Mouse (Mus musculus): ENCODE results near the gene Selenot. TPM values are rescaled to one million over a fixed set of nuclear protein-coding genes. Genes with fewer than 3 reads are reported as not detected.

Gene Selenot
- polyA plus RNA-seq (2012), result 29.6 and 44.1 TPM in 2 replicates

- no peak for TF ChIP-seq GATA1 (IDR thresholded peaks at IDR 0.05; ENCODE audit: low read length)
Measured at GRCm38 (mm10) chr3:58576137-58577066, at the start of gene Selenot. Gene Selenot (plus strand): TSS chr3:58576636.

- TF ChIP-seq GATA1 (IDR thresholded peaks at IDR 0.05; ENCODE audit: low read length), result no peak
Measured at GRCm38 (mm10) chr3:58536573-58536972, 39.9 kb upstream of the Selenot start.

GRCm38 (mm10) chr3:58552001-58552811 is 24.2 kb upstream of the Selenot start:
- TF ChIP-seq GATA1 (IDR thresholded peaks at IDR 0.05; ENCODE audit: low read length), result no peak

- TF ChIP-seq GATA1 (IDR thresholded peaks at IDR 0.05; ENCODE audit: low read length), result no peak
Measured at GRCm38 (mm10) chr3:58556649-58557048, 19.8 kb upstream of the Selenot start.

DNA sequence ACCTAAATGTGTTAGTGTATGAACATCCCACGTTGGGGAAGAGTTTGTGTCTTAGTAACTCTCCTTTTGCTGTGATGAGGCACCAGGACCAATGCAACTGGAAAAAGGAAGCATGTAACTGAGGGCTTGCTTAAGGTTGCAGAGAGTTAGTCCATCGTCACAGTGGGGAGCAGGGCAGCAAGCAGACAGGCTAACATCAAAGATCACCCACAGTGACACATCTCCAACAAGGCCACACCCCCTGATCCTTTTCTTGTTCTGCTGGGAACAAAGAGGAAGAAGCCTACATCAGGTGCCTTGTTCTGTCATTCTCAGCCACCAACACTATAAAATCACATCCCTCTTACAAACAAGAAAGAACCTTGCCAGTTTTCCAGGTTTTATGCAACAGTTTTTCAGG is 16.5 kb upstream of the Selenot start:
- no peak for TF ChIP-seq GATA1 (IDR thresholded peaks at IDR 0.05; ENCODE audit: low read length)

DNA sequence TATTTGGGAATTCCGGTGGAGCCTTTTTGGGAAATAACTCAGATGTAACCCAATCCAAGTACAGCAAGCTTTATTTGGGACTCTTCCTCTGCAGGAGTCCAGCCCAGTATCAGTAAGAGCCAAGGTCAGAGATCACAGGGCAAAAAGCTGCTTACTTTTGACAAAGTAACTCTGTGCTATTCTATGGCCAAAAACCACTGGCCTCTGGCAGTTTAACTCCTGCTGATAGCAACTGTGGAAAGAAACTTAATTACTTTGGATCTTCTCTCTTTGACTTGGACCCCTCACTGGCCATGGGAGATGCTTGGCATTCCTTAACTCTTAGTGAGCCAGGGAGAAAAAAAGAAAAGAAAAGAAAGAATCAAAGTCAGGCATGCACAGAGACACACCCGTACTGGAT is 15.0 kb upstream of the Selenot start:
- TF ChIP-seq GATA1 (IDR thresholded peaks at IDR 0.05; ENCODE audit: low read length), result no peak

- TF ChIP-seq GATA1 (IDR thresholded peaks at IDR 0.05; ENCODE audit: low read length), result no peak
Measured at GRCm38 (mm10) chr3:58570821-58571220, 5.6 kb upstream of the Selenot start.

- no peak for TF ChIP-seq GATA1 (IDR thresholded peaks at IDR 0.05; ENCODE audit: low read length)
Measured at GRCm38 (mm10) chr3:58577067-58577503, 649 bp downstream of the Selenot start.

GRCm38 (mm10) chr3:58577506-58578050 is 1.1 kb downstream of the Selenot start:
- no peak for TF ChIP-seq GATA1 (IDR thresholded peaks at IDR 0.05; ENCODE audit: low read length)

DNA sequence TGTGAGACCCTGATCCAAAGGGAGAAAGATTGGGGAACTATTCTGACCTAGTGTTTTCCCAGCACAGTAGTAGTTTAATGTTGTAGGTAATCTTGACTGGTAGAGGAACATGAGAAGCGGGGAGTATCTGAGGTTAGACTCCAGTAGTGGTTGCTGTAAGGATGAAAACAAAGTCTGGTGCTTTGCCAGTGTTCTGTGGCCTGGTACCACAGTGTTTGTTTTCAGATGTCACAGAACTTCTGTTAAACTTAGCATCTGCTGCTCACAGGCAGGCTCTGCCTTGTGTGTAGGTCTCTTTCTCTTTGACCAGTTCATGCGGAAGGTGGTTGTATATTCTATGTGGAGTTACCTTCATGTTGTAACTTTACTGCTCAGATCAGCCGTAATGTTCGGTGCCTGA is 5.1 kb downstream of the Selenot start:
- TF ChIP-seq GATA1 (IDR thresholded peaks at IDR 0.05; ENCODE audit: low read length), result no peak

- no peak for TF ChIP-seq GATA1 (IDR thresholded peaks at IDR 0.05; ENCODE audit: low read length)
Measured at GRCm38 (mm10) chr3:58582297-58582696, 5.9 kb downstream of the Selenot start.

DNA sequence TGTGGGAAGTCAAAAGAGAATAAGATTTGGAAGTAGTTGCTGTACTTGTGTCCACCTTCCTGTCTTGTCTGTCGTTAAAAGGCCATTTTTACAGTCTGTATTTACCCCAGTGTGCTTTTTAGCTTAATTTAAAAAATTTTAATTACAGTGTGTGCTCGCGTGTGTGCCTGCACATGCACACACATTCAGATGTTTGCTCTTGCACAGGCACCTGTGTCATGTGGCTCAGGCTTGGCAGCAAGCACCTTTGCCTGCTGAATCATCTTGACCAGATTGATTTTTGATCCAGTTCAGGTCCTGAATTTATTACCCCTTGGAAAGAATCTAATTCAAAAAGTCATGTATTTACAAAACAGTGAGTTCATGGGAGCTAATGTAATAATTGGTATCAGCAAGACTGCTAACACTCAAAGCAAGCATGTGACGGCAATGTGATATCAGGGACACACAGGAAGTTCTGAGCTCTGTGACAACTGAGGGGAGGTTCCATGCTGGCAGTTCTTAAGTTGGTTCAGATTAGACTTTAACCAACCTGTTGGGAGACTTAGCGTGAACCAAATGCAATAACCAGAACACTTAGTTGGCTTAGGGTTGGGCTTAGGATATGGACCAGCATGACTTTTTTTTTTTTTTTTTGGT is 6.5 kb downstream of the Selenot start:
- no peak for TF ChIP-seq GATA1 (IDR thresholded peaks at IDR 0.05; ENCODE audit: low read length)

DNA sequence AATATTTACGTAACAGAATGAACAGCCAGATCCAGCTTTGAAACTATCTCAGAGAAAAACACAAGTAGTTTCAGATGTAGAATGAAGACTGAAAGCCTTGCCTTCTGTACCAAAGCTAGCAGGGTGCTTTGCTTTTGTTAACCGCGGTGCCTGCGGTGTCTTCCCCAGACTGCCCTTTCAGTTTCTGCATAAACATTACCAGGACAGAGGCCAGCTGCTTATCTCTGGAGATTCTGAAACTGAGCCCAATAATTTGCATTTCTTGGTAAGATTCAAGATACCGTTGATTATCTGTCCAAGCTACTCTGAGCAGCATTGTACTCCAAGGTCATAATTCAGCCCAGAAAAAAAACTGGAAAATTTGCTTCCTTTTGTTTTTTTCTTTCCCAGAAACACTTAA is 17.2 kb downstream of the Selenot start:
- TF ChIP-seq GATA1 (IDR thresholded peaks at IDR 0.05; ENCODE audit: low read length), result no peak

GRCm38 (mm10) chr3:58608506-58608905 is 32.1 kb downstream of the Selenot start:
- no peak for TF ChIP-seq GATA1 (IDR thresholded peaks at IDR 0.05; ENCODE audit: low read length)

DNA sequence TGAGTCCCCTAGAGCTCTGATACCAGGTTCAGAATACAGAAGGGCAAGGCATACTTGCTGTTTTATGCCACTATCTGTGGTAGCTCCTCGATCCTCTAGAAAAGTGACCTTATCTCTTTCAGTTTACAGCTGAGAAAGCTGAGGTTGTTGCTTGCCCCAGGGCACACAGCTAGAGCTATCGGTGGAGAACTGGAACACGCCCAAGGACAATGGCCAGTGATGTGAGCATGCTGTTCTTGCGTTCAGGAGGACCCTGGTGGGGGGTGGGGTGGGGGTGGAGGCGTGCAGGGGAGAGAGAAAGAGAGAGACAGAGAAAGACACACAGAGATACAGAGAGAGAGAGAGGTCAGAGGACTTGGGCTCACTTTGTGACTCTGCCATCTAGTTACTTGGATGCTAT is 33.5 kb downstream of the Selenot start:
- TF ChIP-seq GATA1 (IDR thresholded peaks at IDR 0.05; ENCODE audit: low read length), result no peak
